Mouse (Mus musculus) erythroblast, embryonic 14.5 days (primary cell): ENCODE data around the gene Pls1.

Experiments
- GATA1 ChIP-seq: IDR thresholded peaks from 2 replicates; pipeline ENCODE4 v1.6.1; 2012; ENCODE audit warnings: low read length, inconsistent platforms, mixed read lengths
- TAL1 ChIP-seq: IDR thresholded peaks from 3 replicates; pipeline ENCODE4 v1.6.1; 2012; ENCODE audit warnings: low read length, inconsistent platforms, mixed read lengths

GRCm38 (mm10) chr9:95815015-95815673 is 30.0 kb downstream of the Pls1 start:
- TF ChIP-seq TAL1 (no peak), GATA1 (no peak)
